Mouse (Mus musculus) E14TG2a.4 (cell line): ENCODE data around the gene Mier1.

Source experiments
- H3K27me3 ChIP-seq: 2 replicates; pipeline ENCODE4 v1.6.1; 2014; ENCODE audit warnings: low read length, control low read depth; ENCODE audit not compliant: insufficient read depth
- H3K36me3 ChIP-seq: 2 replicates; pipeline ENCODE4 v1.6.1; 2014; ENCODE audit warnings: low read length, control low read depth; ENCODE audit not compliant: insufficient read depth
- H3K4me1 ChIP-seq: replicated peaks from 2 replicates; pipeline ENCODE4 v1.6.1; 2014; ENCODE audit warnings: low read depth, low read length, control low read depth
- H3K4me3 ChIP-seq: replicated peaks from 2 replicates; pipeline ENCODE4 v1.5.1; 2014; ENCODE audit warnings: mild to moderate bottlenecking, low read length
- H3K9me3 ChIP-seq: 2 replicates; pipeline ENCODE4 v1.6.1; 2014; ENCODE audit warnings: low read length, control low read depth
- CTCF ChIP-seq: conservative IDR thresholded peaks from 2 replicates; pipeline ENCODE4 v1.5.1; 2014; ENCODE audit warnings: low read length
- NANOG ChIP-seq: IDR thresholded peaks from 2 replicates; pipeline ENCODE4 v1.6.1; 2014; ENCODE audit warnings: borderline replicate concordance, low read length, mixed read lengths
- POU5F1 ChIP-seq: IDR thresholded peaks from 2 replicates; pipeline ENCODE4 v1.6.1; 2014; ENCODE audit warnings: low read length, borderline replicate concordance

The Mier1 gene

DNA sequence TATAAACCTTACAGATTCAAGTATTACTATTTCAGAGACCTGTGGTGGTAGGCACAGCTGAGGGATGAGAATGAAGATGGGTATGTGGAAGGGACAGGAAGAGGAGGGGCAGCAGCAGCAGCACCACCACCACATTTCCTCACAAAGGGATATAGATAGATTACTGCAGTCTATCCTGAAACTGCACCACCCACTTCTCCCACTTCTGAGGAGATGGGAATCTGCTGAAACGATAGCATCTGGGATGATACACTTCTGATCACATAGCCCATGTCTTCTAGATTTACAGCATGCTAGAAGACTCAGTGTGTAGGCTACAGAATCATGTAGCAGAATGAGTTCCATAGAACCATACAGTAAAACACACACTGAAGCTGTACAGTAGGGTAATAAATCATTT is 63.5 kb downstream of the Mier1 start:
- Histone ChIP-seq H3K27me3 (no peaks in the 10 kb centered on the region), H3K9me3 (no peaks in the 10 kb centered on the region), H3K36me3 (peaks cover 22% of the 10 kb centered on the region; the same call in 1 of the 2 replicates), H3K4me3 (no peak overlapping the region), H3K4me1 (peaks cover 21% of the 10 kb centered on the region)
- no peak for TF ChIP-seq NANOG
- TF ChIP-seq POU5F1 = no peak
- TF ChIP-seq CTCF = no peak

DNA sequence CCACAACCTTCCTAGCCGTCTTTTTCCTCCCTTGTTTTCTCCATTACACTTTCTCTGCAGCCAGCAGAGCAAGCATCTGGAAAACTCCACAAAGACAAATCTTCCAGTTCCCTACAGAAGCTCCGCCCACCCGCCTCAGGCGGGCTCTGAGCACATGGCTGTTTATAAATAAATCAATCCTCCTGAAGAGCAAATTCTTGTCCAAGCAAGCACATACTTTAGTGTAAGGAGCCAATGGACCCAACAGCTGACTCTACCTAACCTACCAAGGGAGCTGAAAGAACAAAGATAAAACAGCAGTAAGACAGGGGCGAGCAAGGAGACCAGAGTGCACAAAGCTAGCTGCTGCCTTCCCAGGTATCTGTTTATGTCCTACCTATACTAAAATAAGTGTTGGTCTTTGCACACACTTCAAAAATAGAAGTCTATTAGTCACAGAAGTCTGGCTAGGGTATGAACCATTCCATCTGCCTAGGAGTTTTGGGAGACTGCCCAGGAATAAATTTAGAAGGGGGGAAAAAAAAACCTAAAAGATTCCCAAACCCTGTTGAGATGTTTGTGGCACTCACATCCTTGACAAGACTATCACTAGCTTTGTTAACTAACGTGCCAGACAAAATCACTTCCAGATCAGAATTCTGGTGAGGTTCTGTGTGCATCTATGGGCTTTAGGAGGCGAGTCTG is 64.6 kb downstream of the Mier1 start:
- Histone ChIP-seq H3K36me3 (peaks cover 20% of the 10 kb centered on the region; the same call in 1 of the 2 replicates), H3K4me1 (peaks cover 21% of the 10 kb centered on the region), H3K9me3 (no peaks in the 10 kb centered on the region), H3K27me3 (no peaks in the 10 kb centered on the region), H3K4me3 (no peak overlapping the region)
- TF ChIP-seq NANOG (no peak), POU5F1 (no peak), CTCF (no peak)

DNA sequence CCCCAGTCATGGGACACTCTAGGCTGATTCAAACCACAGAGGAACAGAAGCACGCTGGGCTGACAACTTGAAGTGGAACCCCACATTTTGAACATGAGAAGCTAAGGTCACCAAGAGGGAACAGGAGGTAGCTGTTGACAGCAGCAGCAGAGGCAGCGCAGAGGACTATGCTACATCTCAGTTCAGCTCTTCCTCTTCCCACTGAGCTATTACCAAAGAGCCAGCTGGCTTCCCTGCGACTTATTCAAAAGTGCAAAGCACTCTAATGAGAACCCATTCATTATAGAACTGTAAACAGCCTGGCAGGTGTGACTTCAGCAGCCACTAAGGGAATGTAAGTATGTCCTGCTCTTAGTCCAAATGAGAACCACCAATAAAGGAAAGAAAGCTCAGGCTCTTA is 65.4 kb downstream of the Mier1 start:
- Histone ChIP-seq H3K27me3 (no peaks in the 10 kb centered on the region), H3K4me1 (peaks cover 15% of the 10 kb centered on the region), H3K4me3 (no peak overlapping the region), H3K9me3 (no peaks in the 10 kb centered on the region), H3K36me3 (peaks cover 18% of the 10 kb centered on the region; the same call in 1 of the 2 replicates)
- no peak for TF ChIP-seq POU5F1
- no peak for TF ChIP-seq NANOG
- TF ChIP-seq CTCF = no peak

- TF ChIP-seq POU5F1 = no peak
- no peak for TF ChIP-seq CTCF
- no peak for TF ChIP-seq NANOG
- Histone ChIP-seq H3K27me3 (no peaks in the 10 kb centered on the region), H3K4me1 (peaks cover 9% of the 10 kb centered on the region), H3K9me3 (no peaks in the 10 kb centered on the region), H3K36me3 (peaks cover 21% of the 10 kb centered on the region), H3K4me3 (no peak overlapping the region)
Measured at GRCm38 (mm10) chr4:103180300-103180888, 66.2 kb downstream of the Mier1 start.

DNA sequence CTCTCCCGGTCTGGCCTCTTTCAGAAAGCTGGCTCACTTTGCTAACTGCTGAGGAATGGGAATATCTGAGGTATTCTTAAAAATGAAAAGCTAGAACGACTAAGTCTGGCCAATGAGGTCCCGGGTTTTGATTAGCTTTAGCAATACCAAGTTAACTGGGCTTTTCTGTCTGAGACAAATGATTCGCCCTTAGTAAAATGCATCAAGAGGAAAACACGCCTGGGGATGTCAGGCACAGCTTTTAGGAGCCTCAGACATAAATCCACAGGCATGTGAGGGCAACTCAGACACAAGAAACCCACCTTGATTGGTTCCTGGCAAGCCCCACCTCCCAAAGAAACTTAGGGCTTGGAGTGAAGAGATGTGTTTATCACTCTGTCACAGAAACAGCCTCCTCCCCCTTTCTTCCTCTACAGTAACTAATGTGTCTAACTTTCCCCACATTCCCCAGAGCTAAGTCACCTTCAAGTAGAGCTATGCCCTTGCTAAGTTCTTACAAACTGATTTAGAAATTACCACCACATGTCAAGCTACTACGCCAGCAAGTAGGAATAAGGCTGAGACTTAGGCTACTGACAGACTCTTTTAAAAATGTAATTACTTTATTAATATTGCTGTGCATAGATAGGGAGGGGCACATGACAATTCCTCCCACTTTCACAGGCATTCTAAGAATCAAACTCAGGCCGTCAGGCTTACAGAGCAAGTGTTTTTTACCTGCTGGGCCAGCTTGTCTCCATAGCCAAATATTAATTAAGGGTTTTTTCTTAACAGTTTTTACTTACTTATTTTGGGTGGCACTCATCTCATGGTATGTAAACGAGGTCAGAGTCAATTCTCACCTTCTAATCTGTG is 74.8 kb downstream of the Mier1 start:
- Histone ChIP-seq H3K36me3 (peaks cover 27% of the 10 kb centered on the region), H3K4me3 (no peak overlapping the region), H3K4me1 (no peaks in the 10 kb centered on the region), H3K9me3 (peaks cover 14% of the 10 kb centered on the region), H3K27me3 (no peaks in the 10 kb centered on the region)
- TF ChIP-seq CTCF (no peak), POU5F1 (no peak), NANOG (no peak)

DNA sequence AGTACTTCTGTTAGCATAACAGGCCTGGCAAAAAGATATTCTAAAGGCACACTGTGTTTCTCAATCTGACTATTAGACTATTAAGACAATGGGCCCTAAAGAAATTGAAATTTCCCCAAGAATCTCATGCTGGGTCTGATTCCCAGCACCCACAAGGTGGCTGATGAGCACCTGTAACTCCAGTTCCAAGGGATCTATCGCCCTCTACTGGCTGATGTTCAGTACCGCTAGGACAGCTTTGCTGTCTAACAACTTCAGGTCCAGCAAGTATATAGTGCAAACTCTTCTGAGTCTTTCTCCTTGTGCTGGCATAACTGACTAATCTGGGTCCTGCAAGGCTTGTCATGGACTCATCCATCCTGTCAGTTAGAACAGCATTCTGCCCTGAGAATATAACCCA is 78.2 kb downstream of the Mier1 start:
- Histone ChIP-seq H3K9me3 (peaks cover 14% of the 10 kb centered on the region), H3K27me3 (no peaks in the 10 kb centered on the region), H3K4me1 (no peaks in the 10 kb centered on the region), H3K4me3 (no peak overlapping the region), H3K36me3 (peaks cover 30% of the 10 kb centered on the region; the same call in 1 of the 2 replicates)
- TF ChIP-seq POU5F1 = no peak
- TF ChIP-seq CTCF = peak; percentile 49
- no peak for TF ChIP-seq NANOG

DNA sequence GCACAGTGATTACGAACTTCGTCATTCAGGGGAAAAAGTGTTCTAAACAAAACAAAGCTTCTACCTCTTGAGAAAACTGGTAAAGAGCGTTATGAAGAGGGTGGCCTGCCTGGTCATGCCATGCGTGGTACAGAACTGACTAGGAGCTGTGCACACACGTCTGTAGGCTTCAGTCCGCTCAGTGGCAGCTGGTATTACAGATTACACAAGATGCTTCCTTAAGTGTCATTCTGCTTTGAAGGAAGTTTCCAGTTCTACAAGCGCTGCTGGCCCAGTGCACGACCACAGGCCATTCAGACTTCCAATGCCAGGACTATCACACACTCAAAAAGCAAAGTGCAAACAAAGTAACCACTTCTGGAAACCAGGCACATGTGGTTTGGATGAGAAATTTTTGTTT is 83.2 kb downstream of the Mier1 start:
- TF ChIP-seq CTCF = no peak
- no peak for TF ChIP-seq POU5F1
- no peak for TF ChIP-seq NANOG

GRCm38 (mm10) chr4:103199086-103199485 is 84.9 kb downstream of the Mier1 start:
- H3K27me3 ChIP-seq = no peaks in the 10 kb centered on the region
- no peaks in the 10 kb centered on the region for H3K9me3 ChIP-seq
- TF ChIP-seq CTCF = no peak
- no peak for TF ChIP-seq NANOG
- TF ChIP-seq POU5F1 = no peak
- peaks cover 23% of the 10 kb centered on the region for H3K4me1 ChIP-seq
- no peak overlapping the region for H3K4me3 ChIP-seq
- H3K36me3 ChIP-seq = peaks cover 27% of the 10 kb centered on the region

More for the DNA sequence above, 83.2 kb downstream of the Mier1 start:
- peaks cover 23% of the 10 kb centered on the region for H3K4me1 ChIP-seq
- H3K4me3 ChIP-seq = no peak overlapping the region
- H3K36me3 ChIP-seq = peaks cover 27% of the 10 kb centered on the region
- no peaks in the 10 kb centered on the region for H3K27me3 ChIP-seq
- peaks cover 4% of the 10 kb centered on the region; the same call in 1 of the 2 replicates for H3K9me3 ChIP-seq
